Mouse (Mus musculus) lung, postnatal 0 days (tissue): ENCODE results near the gene Gm37596. TPM values are rescaled to one million over a fixed set of nuclear protein-coding genes. Genes with fewer than 3 reads are reported as not detected.
"Not testable (repeated sequence)": the region's sequence is repeated elsewhere in the genome, so short reads cannot be mapped to it uniquely, and the experiment has no call there.

Experiments used
- ATAC-seq: fragments of 200-750 bp; cut with Nextera tagmentation; 2 replicates; pipeline ENCODE4 v1.8.0; 2017; ENCODE audit warnings: moderate library complexity
- DNase-seq: peaks from one replicate; pipeline ENCODE4 v3.0.0-alpha.2; 2016; ENCODE audit warnings: low spot score
- H3K27ac ChIP-seq: fragments of 300-500 bp; sonication (generic); 2 replicates; pipeline ENCODE4 v1.5.1; 2014; ENCODE audit warnings: antibody characterized with exemption, mild to moderate bottlenecking, low read length, mixed read lengths
- H3K27me3 ChIP-seq: fragments of 300-500 bp; sonication (generic); replicated peaks from 2 replicates; pipeline ENCODE4 v1.6.1; 2014; ENCODE audit warnings: low read length, mixed read lengths; ENCODE audit not compliant: insufficient read depth
- H3K36me3 ChIP-seq: fragments of 300-500 bp; sonication (generic); 2 replicates; pipeline ENCODE4 v1.6.1; 2014; ENCODE audit warnings: low read length, mixed read lengths; ENCODE audit not compliant: insufficient read depth
- H3K4me1 ChIP-seq: fragments of 300-500 bp; sonication (generic); 2 replicates; pipeline ENCODE4 v1.6.1; 2014; ENCODE audit warnings: antibody characterized with exemption, low read depth, low read length, mixed read lengths; ENCODE audit not compliant: insufficient read depth
- H3K4me2 ChIP-seq: fragments of 300-500 bp; sonication (generic); replicated peaks from 2 replicates; pipeline ENCODE4 v1.6.1; 2014; ENCODE audit warnings: low read depth, mild to moderate bottlenecking, low read length, moderate library complexity, mixed read lengths
- H3K4me3 ChIP-seq: fragments of 300-500 bp; sonication (generic); 2 replicates; pipeline ENCODE4 v1.5.1; 2014; ENCODE audit warnings: low read depth, low read length
- H3K9ac ChIP-seq: fragments of 300-500 bp; sonication (generic); replicated peaks from 2 replicates; pipeline ENCODE4 v1.6.1; 2014; ENCODE audit warnings: low read depth, mild to moderate bottlenecking
- H3K9me3 ChIP-seq: fragments of 300-500 bp; sonication (generic); 2 replicates; pipeline ENCODE4 v1.6.1; 2016; ENCODE audit warnings: low read length, mixed read lengths
- CTCF ChIP-seq: IDR thresholded peaks from 2 replicates; pipeline ENCODE4 v1.5.1; 2016; ENCODE audit warnings: antibody characterized with exemption, mild to moderate bottlenecking
- EP300 ChIP-seq: IDR thresholded peaks from 2 replicates; pipeline ENCODE4 v1.6.1; 2016; ENCODE audit warnings: antibody characterized with exemption, mild to moderate bottlenecking, control low read depth
- WGBS: fragments of 180-500 bp; shearing (Covaris S2); extraction: QIAGEN DNeasy Blood & Tissue Kit; methylation state at CpG from one replicate; pipeline ENCODE4 v1.1.7; 2014; 5-methylcytosine and 5-hydroxymethylcytosine counted together
- polyA plus RNA-seq: library from polyadenylated mRNA; unstranded; fragments of >200 nt; fragmentation: Nextera tagmentation; extraction: Ambion mirVana; gene quantifications from 2 replicates; pipeline ENCODE4 v1.2.1, GENCODE M21; 2015

Gm37596 gene
- polyA plus RNA-seq, result not detected in 2 replicates

GRCm38 (mm10) chr3:93692970-93693369 is at the start of gene Gm37596:
Gene Gm37596 (minus strand): TSS chr3:93693070.
- not testable (repeated sequence) for DNase-seq, H3K4me2 ChIP-seq, H3K27ac ChIP-seq, H3K27me3 ChIP-seq, H3K4me1 ChIP-seq, H3K36me3 ChIP-seq, ATAC-seq, H3K9me3 ChIP-seq, H3K4me3 ChIP-seq, H3K9ac ChIP-seq
- 56% methylated on average over 1 of the region's 2 CpGs for WGBS

- not testable (repeated sequence) for H3K4me3 ChIP-seq, H3K27ac ChIP-seq, DNase-seq, H3K36me3 ChIP-seq, H3K9ac ChIP-seq, H3K9me3 ChIP-seq, H3K27me3 ChIP-seq, H3K4me1 ChIP-seq, H3K4me2 ChIP-seq, ATAC-seq
- 73% methylated on average over 2 of the region's 2 CpGs for WGBS
These were observed 16.2 kb upstream of the Gm37596 start for GRCm38 (mm10) chr3:93708969-93709637.

GRCm38 (mm10) chr3:93676210-93676609 is 16.7 kb downstream of the Gm37596 start, which contains the start of gene Tdpoz1:
Gene Tdpoz1 (minus strand): TSS chr3:93676310.
- not testable (repeated sequence) for H3K9ac ChIP-seq, H3K4me2 ChIP-seq, H3K4me1 ChIP-seq, H3K4me3 ChIP-seq, ATAC-seq, H3K27me3 ChIP-seq, DNase-seq, H3K36me3 ChIP-seq, H3K27ac ChIP-seq, H3K9me3 ChIP-seq
- 65% methylated on average over 2 of the region's 4 CpGs for WGBS

DNA sequence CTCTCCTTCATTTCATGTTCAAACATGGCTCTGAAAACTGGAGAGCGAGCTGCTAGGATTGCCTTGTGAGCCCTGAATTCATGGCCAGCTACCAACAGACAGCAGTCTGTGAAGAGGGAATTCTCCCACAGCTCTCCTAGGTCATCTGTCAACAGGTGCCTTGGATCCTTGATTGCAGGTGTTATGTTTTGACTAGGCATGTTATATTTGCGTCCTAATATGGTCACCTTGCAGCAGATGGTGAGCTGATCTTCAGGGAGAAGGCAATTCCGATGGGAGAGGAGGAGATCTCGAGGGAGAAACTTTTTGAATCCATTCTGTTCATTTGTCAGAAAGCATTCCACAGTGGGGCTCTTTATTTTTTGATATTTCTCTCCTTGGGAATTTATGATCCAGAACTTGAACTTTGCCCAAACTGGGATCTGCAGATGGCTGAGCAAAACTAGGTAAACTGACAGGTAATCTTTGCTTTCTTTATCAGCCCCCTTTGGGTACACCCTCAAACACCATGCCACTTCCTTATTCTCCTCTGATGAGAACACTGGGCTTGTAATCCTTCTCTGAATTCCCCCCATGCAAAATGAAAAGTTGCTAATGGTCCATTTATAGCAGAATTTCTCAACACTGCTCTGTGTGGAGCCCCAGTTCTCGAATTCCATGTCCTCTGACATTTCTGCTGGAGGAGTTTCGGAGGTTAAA is 21.9 kb downstream of the Gm37596 start:
- H3K36me3 ChIP-seq, H3K4me2 ChIP-seq, DNase-seq, H3K9me3 ChIP-seq, ATAC-seq, H3K27me3 ChIP-seq, H3K4me3 ChIP-seq, H3K9ac ChIP-seq, H3K4me1 ChIP-seq, H3K27ac ChIP-seq: not testable (repeated sequence)
- WGBS, result 75% methylated on average over 5 of the region's 6 CpGs

DNA sequence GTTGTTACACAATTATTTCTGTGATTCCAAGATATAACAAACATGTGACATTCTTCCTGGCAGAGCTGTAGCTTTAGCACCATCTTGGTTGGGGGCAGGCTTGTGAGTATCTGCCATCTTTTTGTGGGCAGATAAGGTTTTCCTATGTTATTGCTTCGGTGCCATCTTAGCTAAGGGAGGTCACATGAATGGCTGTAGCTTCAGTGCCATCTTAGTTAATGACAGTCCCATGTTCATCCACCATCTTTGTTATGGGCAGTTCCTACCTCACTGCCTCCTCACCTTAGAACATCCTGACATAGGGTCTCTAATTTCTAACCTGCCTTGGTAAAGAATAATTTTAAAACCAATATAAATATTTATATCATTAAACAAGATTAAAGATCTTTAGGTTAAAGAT is 38.6 kb downstream of the Gm37596 start:
- Histone ChIP-seq H3K9me3 (no peaks in the 10 kb centered on the region), H3K4me3 (no peak overlapping the region), H3K4me2 (no peak overlapping the region), H3K9ac (no peak overlapping the region), H3K27me3 (no peaks in the 10 kb centered on the region), H3K36me3 (no peaks in the 10 kb centered on the region), H3K4me1 (no peaks in the 10 kb centered on the region), H3K27ac (no peak overlapping the region)
- DNase-seq (no peak), ATAC-seq (no peak)
- 59% methylated on average over 1 of the region's 1 CpGs for WGBS
- no peak for TF ChIP-seq EP300
- TF ChIP-seq CTCF, result no peak

DNA sequence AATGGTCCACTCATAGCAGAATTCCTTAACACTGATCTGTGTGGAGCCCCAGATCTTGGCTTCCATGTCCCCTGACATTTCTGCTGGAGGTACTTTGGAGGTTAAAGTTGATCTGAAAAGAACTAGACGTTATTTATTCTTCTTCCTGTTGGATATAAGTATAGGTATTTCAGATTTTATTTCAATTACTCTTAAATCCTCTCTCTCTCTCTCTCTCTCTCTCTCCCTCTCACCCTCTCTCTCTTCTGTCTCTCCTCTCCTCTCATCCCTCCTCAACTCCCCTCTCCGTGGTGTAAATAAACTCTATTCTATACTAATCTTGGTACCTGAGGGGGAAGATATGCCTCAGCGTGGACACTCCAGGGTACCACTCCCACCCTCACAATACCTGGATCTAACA is 40.3 kb downstream of the Gm37596 start, which contains the start of gene Tdpoz2:
Gene Tdpoz2, minus strand, starts transcription at position 101 of the 400 bp plus-strand sequence.
- H3K9me3 ChIP-seq, result no peaks in the 10 kb centered on the region
- H3K27me3 ChIP-seq, result no peaks in the 10 kb centered on the region
- H3K27ac ChIP-seq, result no peak within 1 kb of the TSS
- no peak within 1 kb of the TSS for H3K9ac ChIP-seq
- DNase-seq (no peak), ATAC-seq (no peak)
- no peaks in the 10 kb centered on the region for H3K4me1 ChIP-seq
- H3K4me2 ChIP-seq, result no peak within 1 kb of the TSS
- H3K4me3 ChIP-seq, result no peak within 1 kb of the TSS
- no peaks in the 10 kb centered on the region for H3K36me3 ChIP-seq
- WGBS, result 76% methylated on average over 3 of the region's 3 CpGs
- TF ChIP-seq EP300, result no peak
- no peak for TF ChIP-seq CTCF

Other genes starting within 250 kb of the Gm37596 start
- gene Tchhl1, start 224.3 kb downstream of the Gm37596 start, polyA plus RNA-seq, result not detected in 2 replicates
- gene S100a11, start 172.6 kb downstream of the Gm37596 start, polyA plus RNA-seq, result 2,427 and 2,513 TPM in 2 replicates
- 395 and 447 TPM in 2 replicates for gene S100a10, start 138.0 kb downstream of the Gm37596 start, polyA plus RNA-seq
- gene Tdpoz2, start 40.4 kb downstream of the Gm37596 start, polyA plus RNA-seq, result not detected in 2 replicates
- not detected in 2 replicates for gene Tdpoz1, start 16.8 kb downstream of the Gm37596 start, polyA plus RNA-seq
- not detected in 2 replicates for gene Gm5773, start 79.9 kb upstream of the Gm37596 start, polyA plus RNA-seq
- gene Tdpoz4, start 103.3 kb upstream of the Gm37596 start, polyA plus RNA-seq, result not detected in 2 replicates
- not detected in 2 replicates for gene Tdpoz3, start 132.9 kb upstream of the Gm37596 start, polyA plus RNA-seq